Mouse (Mus musculus) megakaryocyte, adult 5-6 weeks (primary cell): ENCODE results near the gene Mybl2. TPM values are rescaled to one million over a fixed set of nuclear protein-coding genes. Genes with fewer than 3 reads are reported as not detected.

ENCODE experiments used
- ATAC-seq: 2 replicates; pipeline ENCODE4 v1.8.0; 2016; ENCODE audit warnings: mild to moderate bottlenecking, inconsistent platforms; ENCODE audit not compliant: poor library complexity, severe bottlenecking
- total RNA-seq, 2 experiments: library from RNA; stranded (forward) in 1 of 2; stranded (reverse) in 1 of 2; fragments of 153-499, 151-499 nt in 1 of 2; fragments of 221-1000, 200-1000 nt in 1 of 2; gene quantifications; 2 replicates each; pipeline versions ENCODE4 v1.2.3 to v1.2.4; 2015 to 2017

Gene Mybl2
- total RNA-seq, 2 experiments from 2014 or later, result 9.0 to 21.9 TPM

DNA sequence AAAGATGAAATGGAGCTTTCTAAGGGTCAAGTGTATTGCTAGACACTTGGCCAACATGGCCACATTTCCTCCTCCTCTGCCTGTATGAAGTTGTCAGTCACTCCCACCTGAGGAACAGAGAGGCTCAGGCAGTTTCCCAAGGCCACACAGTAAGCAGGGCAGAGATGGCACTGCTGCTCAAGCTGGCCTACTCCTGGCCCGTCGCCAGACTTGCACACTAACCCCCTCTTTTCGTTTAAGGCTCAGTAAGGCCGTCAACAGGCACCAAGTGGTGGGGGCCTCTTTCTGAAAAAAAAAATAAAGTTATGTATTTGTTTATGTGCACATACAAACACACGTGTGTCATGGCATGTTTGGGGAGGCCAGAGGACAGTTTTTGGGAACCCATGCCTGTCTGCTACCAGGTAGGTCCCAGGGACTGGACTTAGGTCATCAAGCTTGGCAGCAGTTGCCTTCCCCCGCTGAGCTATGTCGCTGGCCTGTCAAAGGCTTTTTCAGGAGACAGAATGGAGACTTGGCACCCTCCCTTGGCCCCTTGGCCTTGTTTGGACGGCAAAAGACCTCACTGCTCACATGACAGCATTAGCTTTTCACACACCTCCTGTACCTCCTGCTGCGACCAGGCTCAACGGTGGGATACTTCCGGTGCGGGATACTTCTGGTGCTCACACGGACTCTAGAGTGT lies 49.7 kb downstream of the Mybl2 start:
- no peak for ATAC-seq

DNA sequence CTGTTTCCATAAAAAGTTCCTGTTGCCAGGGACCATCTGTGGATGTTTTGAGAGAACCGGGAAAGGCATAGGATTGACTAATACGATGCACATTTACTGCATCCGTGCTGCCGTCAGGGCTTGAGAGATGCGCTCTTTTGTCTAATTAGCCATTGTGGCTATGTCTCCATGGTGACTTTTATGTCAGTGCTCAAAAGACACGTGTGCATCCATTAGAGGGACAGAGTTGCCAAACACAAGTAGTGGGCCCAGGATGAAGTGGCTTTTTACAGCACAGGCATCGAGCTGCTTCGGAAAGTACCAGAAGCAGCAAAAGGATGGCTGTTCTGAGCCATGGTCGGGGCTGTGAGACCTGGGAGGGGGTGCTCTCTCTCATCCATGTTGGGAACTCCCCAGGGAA lies 53.9 kb downstream of the Mybl2 start:
- ATAC-seq, result no peak

DNA sequence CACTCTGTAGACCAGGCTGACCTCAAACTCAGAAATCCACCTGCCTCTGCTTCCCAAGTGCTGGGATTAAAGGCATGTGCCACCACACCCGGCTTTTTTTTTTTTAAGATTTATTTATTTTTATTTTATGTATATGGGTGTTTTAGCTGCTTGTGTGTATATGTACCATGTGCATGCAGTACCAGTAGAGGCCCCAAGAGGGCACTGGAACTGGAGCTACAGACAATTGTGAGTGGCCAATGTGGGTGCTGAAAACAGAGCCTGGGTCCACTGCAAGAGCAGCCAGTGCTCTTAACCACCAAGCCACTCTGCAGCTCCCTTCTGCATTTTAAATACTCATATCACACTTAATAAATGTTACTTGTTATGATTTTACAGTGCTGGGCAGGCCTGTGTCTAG lies 56.2 kb downstream of the Mybl2 start:
- no peak for ATAC-seq

DNA sequence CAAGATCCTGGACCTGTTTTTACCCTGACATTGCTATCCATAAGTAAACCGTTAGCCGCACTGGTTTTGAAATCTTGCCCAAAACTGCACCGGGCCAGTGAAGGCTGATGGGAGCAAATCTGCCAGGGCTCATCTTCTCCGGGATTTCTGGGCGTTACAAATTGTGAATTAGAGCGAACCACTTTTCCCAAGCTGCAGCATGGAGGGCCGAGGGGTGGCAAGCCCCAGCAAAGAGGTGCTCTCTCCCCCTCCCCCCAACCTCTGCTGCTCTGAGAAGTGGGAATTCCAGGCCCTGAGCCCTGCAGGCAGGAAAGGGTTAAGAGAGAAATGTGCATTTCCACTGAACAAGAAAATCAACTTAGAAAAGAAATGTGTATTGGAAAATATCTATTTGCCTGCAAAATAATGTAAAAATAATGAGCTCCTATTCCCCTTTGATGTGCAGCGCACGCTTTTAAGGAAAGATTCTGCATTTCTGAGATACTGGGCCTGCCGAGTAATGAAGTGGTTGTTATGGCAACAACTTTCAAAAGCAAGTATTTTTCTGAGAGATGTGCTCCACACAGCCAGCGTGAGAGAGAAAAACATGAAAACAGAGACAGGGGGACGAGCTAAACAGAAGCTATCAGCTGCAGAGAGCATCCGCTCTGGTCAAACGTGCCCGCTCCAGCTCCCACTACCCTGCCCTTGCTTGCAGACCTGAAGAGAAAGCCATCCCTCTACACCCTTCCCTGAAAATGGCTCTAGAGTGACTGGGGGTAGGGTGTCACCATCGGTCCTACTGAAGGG lies 57.1 kb downstream of the Mybl2 start:
- ATAC-seq, result no peak

DNA sequence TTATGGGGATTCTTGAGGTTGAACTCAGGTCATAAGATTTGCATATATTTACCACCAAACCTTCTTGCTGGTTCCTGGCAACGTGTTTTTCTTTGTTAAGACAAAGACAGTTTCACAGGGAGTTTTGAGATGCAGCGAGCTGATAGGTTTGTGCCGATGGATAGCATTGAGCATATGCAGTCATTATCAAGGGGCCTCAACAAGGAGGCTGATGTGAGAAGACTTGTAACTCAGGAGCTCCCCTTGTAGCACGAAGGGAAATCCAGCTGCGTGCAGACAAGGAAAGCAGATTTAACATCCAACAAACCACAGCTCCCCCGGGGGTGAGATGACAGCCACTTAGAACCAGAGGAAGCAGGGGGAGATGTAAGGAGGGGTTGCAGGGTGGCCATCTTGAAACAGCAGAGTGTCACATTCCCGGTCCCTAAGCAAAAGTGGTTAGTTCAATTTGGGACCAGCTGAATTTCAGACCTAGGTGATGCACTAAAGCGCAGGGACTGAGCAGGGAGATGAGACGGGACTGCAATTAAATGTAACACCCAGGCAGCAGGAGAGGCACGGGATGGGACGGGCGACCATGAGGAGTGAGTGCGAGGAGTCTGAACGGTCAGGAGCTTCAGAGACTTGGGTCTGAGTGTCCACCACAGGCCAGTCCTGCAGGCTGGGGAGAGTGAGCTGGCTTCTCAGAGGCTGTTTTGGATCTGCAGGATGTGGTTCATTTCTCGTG lies 66.3 kb downstream of the Mybl2 start:
- no peak for ATAC-seq

DNA sequence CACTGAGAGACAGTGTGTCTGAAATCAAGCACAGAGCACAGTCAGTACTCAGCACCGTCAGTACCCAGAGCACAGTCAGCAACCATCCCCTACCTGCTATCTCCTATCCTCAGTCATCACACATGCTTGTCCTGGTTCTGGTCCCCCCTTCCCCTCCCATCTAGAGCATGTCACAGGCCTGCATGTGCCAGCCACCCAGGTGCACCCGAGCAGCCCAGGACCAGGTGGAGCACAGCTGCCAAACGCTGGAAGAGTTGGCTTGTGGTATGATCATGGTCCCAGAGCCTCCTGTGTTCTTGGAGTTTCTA lies 66.8 kb downstream of the Mybl2 start:
- ATAC-seq, result no peak

DNA sequence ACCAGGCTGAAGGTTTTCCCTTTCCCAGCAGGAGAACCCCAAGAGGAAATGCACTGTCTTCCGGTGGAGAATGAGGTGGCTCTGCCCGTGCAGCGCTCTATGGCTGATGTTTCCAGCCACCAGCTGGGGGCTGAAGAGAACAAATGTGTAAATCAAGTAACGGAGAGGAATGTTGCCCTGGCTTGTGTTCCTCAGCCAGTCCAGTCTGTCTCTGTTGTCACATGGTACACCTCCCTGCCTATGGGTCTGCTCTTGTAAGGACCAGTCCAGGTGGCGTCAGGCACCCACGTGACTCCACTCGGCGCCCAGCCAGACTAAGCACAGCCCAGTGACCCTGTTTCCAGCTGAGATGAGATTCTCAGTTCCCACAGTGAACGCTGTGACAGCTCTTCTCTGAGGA lies 67.8 kb downstream of the Mybl2 start:
- ATAC-seq, result no peak

DNA sequence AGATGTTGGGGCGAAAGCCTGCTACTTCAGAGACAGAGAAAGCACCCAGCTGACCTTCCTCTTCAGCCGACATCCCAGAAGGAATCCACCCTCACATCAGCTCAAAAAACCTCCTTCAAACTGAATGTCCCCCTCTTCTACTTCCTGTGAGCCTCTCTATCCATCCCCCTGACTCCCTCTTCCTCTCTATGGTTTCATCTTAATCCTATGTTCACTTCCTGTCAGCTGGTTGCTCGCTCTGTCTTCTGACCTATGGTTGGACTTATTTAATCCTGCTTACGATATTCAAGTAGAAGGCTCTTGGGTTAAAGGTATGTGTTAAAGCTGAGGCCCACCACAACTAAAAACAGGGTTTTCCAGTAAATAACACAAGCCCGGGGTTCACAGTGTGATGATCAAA lies 69.0 kb downstream of the Mybl2 start:
- ATAC-seq, result no peak

DNA sequence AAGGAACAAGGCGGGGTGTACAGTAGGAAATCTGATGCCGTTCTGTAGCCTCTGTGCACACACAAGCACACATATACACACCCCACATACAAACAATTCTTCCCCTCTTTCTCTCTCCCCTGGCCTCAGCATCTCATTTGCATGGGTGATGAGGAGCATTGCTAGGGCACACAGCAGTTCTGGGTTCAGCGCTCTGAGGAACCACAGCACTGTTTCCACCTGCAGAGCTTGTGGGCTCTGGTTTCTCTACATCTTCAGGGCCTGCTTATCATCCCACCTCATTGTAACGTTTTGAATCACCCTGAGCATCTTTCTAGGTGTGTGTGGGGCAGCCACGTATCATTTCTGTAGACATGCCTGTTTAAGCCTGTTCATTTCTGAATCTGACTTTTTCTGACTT lies 76.3 kb downstream of the Mybl2 start:
- no peak for ATAC-seq

DNA sequence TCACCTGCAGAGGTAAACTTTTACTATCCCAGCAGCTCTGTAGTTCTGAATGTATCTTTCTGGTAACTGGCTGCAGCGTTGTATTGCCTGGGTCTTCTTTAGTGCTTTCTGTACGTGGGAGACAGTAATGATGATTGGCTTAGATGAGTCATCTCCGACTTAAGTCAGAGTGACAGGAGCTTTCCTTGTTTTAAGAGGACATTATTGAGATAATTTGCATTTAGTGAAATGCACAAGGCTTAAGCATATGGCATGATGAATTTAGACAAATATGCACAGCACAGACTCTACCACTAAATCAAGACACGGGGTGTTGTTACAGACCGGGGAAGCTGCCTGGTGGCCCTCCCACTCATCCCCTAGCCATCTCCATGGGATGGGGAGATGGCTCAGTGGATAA lies 77.8 kb downstream of the Mybl2 start:
- no peak for ATAC-seq

Other genes starting within 250 kb of the Mybl2 start
- gene Srsf6, start 123.2 kb upstream of the Mybl2 start, total RNA-seq (2015), result 118 and 120 TPM in 2 replicates
- 111 and 123 TPM in 2 replicates for gene Srsf6, start 123.2 kb upstream of the Mybl2 start, total RNA-seq (2017)
- 0.04 and 0.27 TPM in 2 replicates for gene L3mbtl1, start 111.2 kb upstream of the Mybl2 start, total RNA-seq (2015)
- gene L3mbtl1, start 111.2 kb upstream of the Mybl2 start, total RNA-seq (2017), result 0.16 TPM in 1 of 2 replicates, not detected in the other
- gene Sgk2, start 67.4 kb upstream of the Mybl2 start, total RNA-seq (2015), result not detected in 2 replicates
- not detected in 2 replicates for gene Sgk2, start 67.4 kb upstream of the Mybl2 start, total RNA-seq (2017)
- 23.9 and 28.0 TPM in 2 replicates for gene Ift52, start 37.3 kb upstream of the Mybl2 start, total RNA-seq (2015)
- gene Ift52, start 37.3 kb upstream of the Mybl2 start, total RNA-seq (2017), result 11.9 and 17.2 TPM in 2 replicates
- gene Gtsf1l, start 33.2 kb downstream of the Mybl2 start, total RNA-seq (2015), result not detected in 2 replicates
- gene Gtsf1l, start 33.2 kb downstream of the Mybl2 start, total RNA-seq (2017), result not detected in 2 replicates
- not detected in 2 replicates for gene Tox2, start 148.4 kb downstream of the Mybl2 start, total RNA-seq (2015)
- gene Tox2, start 148.4 kb downstream of the Mybl2 start, total RNA-seq (2017), result not detected in 2 replicates